Mouse (Mus musculus) hindlimb bud, embryonic 11.5 days (tissue): Measurements from ENCODE around the gene Cdr2l.

Experiments
- DNase-seq: peaks from one replicate; pipeline ENCODE4 v3.0.0-alpha.2; 2012; ENCODE audit warnings: low read depth, low spot score; ENCODE audit errors: extremely low spot score

Cdr2l gene

DNA sequence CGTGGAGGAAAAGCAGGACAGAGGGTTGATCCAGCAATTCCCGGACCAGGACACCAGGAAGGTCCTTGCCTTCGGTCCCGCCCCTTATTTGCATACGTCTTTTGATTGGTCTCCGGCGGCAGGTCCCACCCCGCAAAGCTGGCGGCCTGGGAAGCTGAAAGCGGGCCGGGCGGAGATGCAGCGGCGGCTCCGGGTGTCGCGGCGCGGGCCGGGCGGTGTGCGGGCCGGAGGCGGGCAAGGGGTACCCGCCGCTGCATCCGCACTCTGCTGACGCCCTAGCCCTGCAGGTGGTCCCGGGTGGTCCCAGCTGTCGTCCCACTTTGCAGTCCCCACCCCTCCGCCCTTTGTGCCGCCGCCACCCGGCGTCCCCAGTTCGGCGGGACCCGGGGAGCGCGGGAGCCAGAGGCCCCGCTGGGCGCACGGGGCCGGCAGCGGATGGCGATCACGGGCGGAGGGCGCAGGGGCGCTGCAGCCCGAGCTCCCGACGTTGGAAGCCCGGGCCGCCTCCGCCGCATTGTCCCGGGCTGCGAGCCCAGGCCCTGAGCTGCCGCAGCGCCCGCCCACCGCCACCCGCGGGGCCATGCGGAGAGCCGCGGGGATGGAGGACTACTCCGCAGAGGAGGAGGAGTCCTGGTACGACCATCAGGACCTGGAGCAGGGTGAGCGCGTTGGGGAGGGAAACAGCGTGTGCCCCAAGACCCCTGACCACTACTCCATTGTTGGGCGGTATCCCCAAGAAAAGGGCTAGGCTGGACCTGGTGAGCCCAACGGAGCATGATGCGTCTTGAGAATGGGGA lies at the start of gene Cdr2l:
Cdr2l (plus strand) TSS at position 174 of the 797 bp plus-strand sequence.
- DNase-seq, result peak; percentile 68

DNA sequence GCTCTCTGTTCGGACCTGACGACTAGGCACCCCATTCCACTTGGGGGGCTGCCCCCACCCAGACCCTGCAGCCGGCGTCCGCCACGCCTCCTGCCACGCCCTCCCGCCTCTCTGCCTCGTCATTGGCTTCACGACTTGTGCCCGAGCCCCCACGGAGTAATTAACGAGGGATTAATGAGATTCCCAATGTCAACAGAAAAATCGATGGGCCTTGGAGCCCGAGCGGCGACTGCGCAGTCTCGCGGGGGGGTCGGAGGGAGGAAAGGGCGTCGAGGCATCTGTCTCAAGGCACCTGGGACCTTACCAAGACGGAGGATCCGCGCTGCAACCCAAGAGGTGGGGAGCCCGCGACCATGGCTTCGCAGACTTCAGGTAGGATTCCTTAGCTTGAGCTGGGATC lies 47.2 kb upstream of the Cdr2l start, which contains the start of gene Otop3:
Otop3 (plus strand) TSS at position 201 of the 400 bp plus-strand sequence.
- no peak for DNase-seq

DNA sequence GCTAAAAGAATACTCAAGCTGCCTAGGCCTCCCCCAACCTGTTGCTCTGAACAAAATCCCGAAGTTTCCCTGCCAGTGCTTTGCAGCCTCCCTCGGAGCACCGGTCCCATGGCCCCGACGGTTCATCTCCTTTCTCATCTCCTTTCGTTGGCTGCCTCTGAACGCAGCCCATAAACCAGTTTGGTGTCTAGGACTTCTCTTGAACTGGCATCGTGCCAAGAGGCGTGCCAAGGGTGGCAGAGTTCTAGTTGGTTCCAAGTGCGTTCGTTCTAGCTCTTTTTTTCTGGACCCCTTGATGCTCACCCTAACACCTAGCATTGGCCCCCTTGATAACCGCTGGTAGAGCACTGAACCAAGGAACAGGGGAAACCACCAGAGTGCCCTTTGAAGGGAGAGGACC lies 46.5 kb upstream of the Cdr2l start:
- no peak for DNase-seq

DNA sequence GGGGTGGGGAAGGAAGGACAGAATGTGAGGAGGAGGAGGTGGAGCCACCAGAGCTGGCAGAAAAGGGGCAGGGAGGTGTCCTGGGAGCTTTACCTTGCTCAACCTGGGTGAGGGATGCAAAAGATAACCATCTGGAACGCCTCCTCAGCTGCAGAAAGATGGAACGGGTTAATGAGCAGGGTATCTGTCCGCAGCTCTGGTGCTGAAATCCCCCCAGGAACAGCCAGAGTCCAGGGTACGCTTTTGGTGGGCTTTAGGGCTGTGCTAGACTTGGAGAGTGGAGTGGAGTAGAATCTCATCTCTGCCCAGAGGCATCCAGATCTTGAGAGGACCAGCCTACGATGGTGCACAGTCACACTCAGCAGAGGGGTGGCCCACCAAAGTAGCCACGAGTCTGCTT lies 45.6 kb upstream of the Cdr2l start:
- no peak for DNase-seq

DNA sequence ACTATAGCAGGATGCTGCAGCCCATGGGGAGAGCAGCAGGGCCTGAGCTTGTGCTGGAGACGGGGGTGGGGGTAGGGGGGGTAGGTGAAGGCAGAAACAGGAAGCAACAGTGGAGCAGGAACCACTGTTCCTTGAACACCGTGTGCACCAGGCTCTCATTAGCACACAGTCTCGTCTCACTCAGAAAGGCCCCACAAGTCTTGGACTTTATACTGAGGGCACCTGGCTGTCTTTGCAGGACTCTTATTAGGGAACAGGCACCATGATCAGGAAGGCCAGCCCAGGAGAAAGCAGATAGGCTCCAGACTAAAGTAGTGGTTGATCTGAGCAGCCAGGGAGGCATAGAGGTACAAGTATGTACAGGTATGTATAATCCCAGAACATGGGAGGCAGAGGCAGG lies 44.4 kb upstream of the Cdr2l start:
- DNase-seq, result no peak

DNA sequence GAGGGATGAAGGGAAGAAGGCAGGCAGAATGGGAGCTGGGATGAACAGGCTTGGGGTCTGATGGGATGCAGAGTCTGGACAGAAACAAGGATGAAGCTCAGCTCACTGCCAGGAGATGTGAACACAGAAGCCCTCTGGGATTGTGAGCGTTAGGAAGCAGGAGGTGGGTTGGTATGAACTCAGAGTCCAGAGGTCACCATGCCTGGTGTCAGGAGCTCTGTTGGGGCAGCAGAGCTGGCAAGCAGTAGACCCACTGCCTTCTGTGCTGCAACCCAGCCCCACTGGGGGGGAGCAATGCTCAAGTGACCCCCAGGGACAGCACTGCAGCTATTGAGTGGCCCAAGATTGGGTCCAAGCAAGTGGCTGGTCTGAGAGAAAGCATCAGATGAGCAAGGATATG lies 43.9 kb upstream of the Cdr2l start:
- DNase-seq, result no peak

DNA sequence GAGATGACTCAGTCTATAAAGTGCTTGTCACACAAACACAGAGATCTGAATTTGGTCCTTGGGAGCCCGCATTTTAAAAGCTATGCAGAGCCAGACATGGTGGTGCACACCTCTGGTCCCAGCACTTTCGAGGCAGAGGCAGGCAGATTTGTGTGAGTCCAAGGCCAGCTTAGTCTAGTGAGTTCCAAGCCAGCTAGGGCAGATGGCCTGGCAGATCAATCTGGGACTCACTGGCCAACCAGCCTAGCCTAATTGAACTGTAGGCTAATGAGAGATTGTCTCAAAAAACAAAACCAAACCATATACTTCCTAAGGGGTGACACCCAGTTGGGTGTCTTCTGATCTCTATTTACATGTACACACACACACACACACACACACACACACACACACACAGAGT lies 40.5 kb upstream of the Cdr2l start:
- no peak for DNase-seq

DNA sequence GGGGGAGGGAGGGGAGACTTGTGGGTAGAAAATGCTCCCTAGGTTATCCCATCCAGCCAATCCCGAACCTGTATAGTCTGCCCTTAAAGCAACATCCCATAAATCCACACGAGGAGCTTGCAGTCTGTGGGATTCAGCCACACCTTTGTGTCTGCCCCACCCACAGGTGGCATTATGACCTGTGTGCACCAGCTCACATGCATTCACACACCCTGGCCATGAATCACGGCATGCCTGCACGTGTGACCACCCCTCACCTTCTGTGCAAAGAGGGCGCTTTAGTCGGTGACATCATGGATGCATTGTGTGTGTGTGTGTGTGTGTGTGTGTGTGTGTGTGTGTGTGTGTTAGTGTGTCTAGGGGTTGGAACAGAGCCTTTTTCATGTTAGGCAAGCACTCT lies 39.9 kb upstream of the Cdr2l start:
- DNase-seq, result no peak

DNA sequence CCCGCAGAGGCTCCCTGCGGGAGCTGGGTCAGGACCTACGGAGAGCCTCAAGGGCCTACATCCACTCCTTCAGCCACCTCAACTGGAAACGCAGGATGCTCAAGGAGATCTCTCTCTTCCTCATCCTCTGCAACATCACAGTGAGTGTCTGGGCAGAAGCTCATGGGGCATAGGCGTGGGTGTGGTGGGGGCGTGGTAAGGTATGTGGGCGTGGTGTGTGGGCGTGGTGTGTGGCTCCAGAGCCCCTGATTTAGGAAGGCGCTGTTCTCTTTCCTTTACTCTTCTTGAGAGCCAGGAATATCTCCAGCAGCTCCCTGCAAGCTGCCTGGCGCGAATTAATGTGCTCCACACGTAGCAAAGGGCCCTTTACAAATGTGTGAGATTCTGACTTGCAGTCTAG lies 36.7 kb upstream of the Cdr2l start:
- no peak for DNase-seq

DNA sequence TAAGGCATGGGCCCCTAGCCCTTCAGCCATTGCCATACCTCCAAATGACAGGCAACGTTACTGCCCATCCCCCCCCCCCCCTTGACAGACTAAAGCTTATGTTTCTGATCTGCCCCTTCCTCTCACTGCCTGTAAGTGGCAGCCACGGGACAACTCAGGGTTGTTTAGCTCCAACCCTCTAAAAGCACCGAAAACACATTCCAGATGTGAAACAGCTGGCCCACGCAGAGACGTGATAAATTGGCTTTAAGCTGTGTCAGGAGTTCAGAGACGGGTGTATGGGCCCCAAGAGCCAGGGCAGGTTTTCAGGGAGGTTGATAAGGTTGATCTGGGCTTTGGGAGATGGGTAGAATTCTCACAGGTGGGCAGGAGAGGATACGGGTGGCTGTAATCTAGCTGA lies 36.2 kb upstream of the Cdr2l start:
- peak; percentile 76 for DNase-seq

DNA sequence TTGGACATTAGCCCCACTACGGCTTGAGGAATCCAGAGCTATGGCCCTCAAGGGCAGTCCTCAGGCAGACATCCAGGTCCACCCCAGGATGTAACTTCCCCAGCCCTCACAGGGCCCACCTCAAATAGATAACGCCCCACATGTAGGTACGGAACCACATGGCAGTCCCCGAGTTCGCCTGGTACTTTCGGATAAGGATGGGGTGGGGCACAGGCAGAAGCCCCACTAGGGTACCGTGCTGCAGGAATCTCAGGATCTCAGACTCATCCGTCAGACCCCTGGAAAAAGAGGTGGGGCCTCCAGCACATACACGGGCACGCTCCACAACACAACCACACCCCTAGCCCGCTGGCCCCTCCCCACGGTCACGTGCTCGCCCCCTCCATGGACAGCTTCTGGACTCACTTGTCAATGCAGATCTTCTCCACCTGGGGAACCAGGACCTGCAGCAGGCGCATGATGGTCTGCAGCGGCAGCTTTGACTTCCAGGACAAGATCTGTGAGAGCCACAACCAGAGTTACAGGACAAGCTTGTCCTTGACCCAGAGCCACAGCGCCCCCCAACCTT lies 33.0 kb upstream of the Cdr2l start:
- no peak for DNase-seq

DNA sequence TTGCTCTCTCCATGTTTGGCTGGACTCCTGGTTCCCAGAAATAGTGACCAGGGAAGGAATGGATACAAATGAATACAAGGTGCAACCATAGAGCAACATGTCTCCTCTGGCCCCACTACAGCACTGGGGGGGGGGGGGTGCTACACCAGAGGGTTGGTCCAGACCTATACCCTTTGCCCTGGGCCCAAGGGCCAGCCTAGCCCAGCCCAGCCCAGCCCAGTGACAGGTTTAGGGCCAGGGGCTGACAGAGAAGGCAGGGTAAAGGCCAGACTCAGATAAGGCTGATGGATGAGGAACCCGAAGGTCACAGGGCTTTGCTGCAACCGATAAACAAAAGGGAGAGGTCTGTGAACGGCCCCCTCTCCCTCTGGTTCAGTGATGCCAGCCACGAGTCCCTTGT lies 31.7 kb upstream of the Cdr2l start:
- DNase-seq, result no peak

DNA sequence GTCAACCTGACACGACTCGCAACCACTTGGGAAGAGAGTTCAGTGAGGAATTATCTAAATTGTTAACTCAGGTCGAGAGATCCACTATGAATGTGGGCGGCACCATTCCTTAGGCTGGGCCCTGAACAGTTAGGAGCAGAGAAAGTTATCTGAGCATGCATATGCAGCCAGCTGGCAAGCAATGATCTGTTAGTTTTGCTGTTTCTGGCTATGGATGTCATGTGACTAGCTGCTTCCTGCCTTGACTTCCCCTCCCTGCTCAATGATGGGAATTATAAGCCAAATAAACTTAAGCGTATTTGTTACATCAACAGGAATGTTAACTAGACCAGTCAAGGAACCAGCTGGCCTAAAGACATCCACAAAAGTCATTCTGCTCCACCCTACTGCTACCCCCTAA lies 28.3 kb upstream of the Cdr2l start:
- DNase-seq, result no peak

DNA sequence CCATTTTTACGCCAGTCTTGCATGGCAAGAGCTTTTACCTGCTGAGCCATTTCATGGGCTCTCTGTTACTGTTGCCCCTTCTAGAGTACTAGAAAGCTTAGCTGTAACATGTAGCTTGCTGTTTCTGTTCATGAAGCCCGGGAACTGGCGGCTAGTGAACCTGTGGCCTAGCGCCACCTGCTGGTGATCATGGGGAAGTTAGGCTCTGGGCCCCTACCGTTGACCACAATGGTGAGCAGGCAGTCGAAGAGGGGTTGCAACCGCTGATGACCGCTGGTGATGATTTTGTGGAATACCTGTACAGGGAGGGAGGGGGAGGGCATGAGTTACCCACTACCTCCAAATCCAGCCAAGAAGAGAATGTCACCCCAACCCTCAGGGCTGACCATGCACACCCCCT lies 27.5 kb upstream of the Cdr2l start:
- DNase-seq, result peak; percentile 64

DNA sequence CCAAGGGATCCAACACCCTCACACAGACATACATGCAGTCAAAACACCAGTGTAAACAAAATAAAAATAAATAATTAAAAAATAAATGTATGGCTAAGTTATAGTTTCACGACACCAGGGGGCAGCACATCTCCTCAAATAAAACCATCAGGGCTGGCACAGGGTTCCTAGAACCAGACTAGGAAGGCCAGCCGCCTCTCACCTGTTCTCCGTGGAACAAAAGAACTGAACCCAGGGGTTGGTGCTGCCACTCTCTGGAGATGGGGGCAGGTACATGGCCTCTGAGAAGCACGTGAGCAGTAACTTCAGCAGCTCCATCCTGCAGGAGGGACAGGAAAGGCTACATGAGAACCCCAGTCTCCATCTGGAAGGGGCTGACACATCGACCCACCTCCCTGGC lies 23.2 kb upstream of the Cdr2l start:
- DNase-seq, result no peak

DNA sequence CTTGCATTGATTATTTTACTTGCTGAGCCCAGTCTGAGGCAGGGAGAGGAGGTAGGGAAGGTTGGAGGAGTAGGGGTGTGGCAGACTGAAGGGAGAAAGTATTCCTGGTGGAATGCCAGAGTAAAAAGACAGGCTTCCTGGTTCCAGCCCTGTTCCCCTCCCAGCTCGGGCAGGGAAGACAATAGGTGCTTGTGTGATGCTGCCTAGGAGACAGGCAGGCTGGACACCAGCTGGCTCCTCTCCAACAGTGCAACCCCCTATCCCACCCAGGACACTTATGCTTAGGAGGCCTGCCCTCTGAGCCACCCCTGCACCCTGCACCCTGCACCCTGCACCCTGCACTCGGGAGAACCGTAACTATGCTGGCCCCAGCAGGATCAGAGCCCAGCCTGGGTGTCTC lies 22.4 kb upstream of the Cdr2l start:
- no peak for DNase-seq

DNA sequence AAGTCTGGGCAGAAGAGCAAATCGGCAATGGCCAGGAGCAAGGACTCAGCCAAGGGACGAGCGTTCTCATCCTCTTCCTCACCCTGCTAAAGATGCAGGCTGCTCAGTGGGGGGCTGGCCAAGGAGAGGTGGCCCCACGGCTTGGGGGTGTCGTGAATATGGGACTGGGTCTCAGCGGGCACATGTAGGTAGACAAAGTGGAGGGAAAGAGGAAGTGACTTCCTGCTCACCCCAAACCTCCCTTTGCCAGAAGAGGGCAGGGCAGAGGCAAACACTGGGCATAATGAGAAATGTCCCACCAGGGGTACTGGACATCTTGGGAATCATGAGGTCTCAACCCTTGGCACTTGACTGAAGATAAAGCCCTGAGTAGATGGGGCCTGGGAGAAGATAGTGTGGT lies 22.0 kb upstream of the Cdr2l start:
- no peak for DNase-seq

DNA sequence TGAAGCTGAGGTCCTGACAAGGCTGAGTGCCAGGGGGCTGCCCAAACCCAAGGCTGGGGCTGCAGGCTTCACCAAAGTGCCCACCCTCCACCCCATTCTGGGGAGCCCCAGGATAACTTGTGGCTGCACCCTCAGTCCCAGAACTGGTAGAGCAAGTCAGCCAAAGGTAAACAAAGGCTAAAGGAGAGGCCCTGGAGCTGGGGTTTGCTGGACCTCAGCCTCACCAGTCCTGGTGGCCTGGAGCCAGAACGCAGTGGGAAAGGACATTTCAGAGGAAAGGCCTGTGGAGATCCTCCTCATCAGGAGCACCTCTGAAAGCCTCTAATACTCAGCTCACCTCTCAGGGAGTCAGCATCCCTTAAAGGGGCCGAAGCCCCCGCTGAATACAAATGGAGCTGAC lies 17.6 kb upstream of the Cdr2l start:
- no peak for DNase-seq

DNA sequence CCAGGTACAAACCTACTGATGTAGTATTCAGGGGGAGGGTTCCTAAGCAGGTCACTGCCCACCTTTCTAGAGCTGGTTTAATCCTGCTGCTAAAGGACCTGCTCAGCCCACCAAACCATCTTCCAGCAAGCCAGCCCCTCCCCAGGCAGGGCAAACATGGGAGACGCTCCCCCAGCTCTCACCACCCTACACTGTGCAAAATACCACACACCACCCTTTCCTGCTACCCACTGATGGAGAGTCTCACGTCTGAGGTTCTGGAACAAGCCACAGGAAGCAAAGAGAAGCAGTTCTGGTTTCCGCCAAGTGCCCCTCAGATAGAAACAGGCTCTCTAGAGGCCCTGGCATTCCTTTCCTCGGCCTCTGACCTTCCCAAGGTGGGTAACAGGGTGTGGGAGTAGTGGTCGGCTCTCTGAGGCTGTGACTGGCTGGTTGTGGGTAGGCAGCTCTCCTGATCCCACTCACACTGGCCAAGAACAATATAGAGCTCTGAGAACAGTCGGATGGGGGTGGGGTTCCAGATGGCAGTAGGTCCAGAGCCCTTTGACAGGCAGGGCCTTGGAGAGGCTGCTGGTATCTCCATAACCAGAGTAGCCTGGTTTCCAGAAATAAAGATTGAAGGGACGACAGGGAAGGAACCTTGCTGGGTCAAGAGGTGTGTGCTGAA lies 15.5 kb upstream of the Cdr2l start:
- no peak for DNase-seq

DNA sequence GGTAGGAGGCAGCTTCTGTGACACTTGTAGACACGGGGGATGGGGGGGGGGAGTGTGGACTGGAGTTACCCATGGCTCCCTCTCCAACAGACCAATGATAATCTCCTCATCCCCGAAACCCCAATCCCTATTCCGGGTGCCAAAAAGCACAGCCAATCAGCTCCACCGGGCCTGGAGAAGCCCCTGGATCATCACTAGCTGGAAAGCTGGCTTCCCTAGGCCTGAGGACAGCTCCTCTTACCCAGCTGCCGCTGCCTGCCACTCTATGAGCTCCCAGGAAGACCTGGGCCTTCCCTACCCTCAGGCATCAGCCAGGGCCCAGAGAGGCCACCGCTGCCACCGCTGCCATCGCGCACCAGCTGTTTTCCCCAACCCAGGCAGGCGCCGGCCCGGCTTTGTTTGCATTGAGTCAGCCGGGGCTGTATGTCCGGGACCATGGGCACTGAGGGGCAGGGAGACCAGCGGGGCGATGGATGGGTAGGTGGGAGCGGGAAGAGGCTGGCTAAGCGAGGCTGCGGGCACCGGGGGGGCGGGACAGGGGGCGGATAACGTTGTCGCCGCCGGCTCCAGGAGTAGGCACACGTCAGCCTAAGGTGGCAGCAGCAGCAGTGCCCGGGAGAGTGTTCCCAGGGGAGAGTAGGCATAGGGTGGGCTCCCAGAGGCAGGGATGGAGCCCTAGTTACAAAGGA lies 14.9 kb upstream of the Cdr2l start:
- DNase-seq, result no peak

DNA sequence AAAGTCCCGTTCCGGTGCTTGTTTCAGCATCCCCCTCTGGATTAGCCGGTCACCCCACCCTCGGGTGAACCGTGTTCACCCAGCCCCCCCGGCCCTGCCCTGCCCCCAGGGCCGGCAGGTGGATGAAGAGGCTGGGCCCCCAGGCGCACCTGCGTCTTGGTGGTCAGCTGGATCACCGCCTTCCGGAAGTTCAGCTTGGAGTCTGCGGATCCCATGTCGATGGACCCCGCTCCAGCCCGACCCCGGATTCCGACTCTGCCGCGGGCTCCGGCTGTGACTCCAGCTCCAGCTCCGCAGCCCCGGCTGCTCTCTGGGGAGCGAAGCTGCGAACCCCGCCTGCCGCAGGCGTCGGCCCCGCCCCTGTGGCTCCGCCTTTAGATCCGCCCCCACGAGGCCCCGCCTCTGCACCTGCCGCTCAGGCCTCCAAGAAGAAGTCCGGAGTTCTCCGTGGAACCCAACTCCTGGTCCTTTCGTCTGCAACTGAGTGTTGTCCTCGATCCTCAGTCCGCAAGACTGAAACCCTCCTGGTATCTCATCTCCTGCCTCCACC lies 14.2 kb upstream of the Cdr2l start, which contains the start of gene Hid1:
Hid1 (minus strand) TSS at position 362 of the 550 bp plus-strand sequence.
- DNase-seq, result no peak
